10 mouse cellular contexts compared by ENCODE assay signal in the genomic region with DNA sequence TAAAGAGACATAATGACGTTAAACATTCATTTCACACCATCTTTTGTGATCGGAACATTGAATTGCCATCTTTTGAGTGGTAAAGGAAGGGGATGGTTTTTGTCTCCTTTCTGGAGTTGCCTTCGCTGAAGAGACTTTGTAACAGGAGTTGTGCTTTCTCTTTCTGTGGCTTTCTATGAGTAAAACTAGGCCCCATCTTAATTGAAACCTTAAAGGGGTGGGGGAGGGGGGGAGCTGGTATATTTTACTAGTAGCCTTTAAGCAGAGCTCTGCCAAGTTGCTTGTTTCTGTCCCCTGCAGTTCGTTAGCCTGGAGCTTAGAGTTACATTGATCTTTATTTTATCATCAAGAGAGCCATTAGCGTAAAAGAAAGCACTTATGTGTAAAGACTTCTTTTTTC. TPM values are rescaled to one million over a fixed set of nuclear protein-coding genes. Genes with fewer than 3 reads are reported as not detected.
DNase-seq lines count a peak whose midpoint lies in the region; ATAC-seq lines count a peak whose summit lies in the region.
"Had no signal": no experiment of that assay in that cellular context is flagged by ENCODE, and none has a peak within 500 bp of the region (broad histone marks: within the 10 kb centered on the region; RNA-seq: fewer than 3 reads in every experiment).

No protein-coding gene starts in this region.

- 34% methylated on average over 5 of the region's 5 CpGs for WGBS in heart, embryonic 16.5 days
- 25% methylated on average over 5 of the region's 5 CpGs for WGBS in hindbrain, embryonic 15.5 days
- WGBS in midbrain, embryonic 14.5 days, result 22% methylated on average over 5 of the region's 5 CpGs

- no peak for ATAC-seq in heart, embryonic 16.5 days (replicated peaks; ENCODE audit: extremely low read depth, insufficient read depth, low FRiP score)
- no peak for ATAC-seq in hindbrain, embryonic 15.5 days (ENCODE audit: low FRiP score, low read depth)
- ATAC-seq in midbrain, embryonic 14.5 days (ENCODE audit: low FRiP score, low TSS enrichment), result no peak
- no peak for ATAC-seq in inflammation-experienced regulatory T-cells, adult 6 months
- ATAC-seq: Patski had no signal

- H3K27me3 ChIP-seq in heart, embryonic 16.5 days (ENCODE audit: control insufficient read depth, insufficient read depth, low read length), result no peaks in the 10 kb centered on the region
- no peaks in the 10 kb centered on the region for H3K27me3 ChIP-seq in hindbrain, embryonic 15.5 days
- no peaks in the 10 kb centered on the region for H3K27me3 ChIP-seq in midbrain, embryonic 14.5 days (ENCODE audit: control insufficient read depth, insufficient read depth, low read length)
- H3K27me3 ChIP-seq: Patski had no signal

- peaks cover 29% of the 10 kb centered on the region for H3K4me1 ChIP-seq in heart, embryonic 16.5 days (ENCODE audit: control insufficient read depth, insufficient read depth, low read length)
- H3K4me1 ChIP-seq in hindbrain, embryonic 15.5 days (replicated peaks), result peaks cover 32% of the 10 kb centered on the region
- peaks cover 21% of the 10 kb centered on the region for H3K4me1 ChIP-seq in midbrain, embryonic 14.5 days (ENCODE audit: control insufficient read depth, insufficient read depth, low read length)

- no peaks in the 10 kb centered on the region for H3K9me3 ChIP-seq in heart, embryonic 16.5 days (replicated peaks; ENCODE audit: control insufficient read depth, low read length)
- no peaks in the 10 kb centered on the region for H3K9me3 ChIP-seq in hindbrain, embryonic 15.5 days
- no peaks in the 10 kb centered on the region for H3K9me3 ChIP-seq in midbrain, embryonic 14.5 days (ENCODE audit: control insufficient read depth, low read length)

- peak overlapping the region; percentile 38; the same call in 1 of the 2 replicates for H3K9ac ChIP-seq in heart, embryonic 16.5 days (ENCODE audit: low read length)
- no peak overlapping the region for H3K9ac ChIP-seq in hindbrain, embryonic 15.5 days
- no peak overlapping the region for H3K9ac ChIP-seq in midbrain, embryonic 14.5 days (replicated peaks; ENCODE audit: low read length)

- peak overlapping the region; percentile 34 for H3K4me3 ChIP-seq in heart, embryonic 16.5 days (ENCODE audit: low read length)
- H3K4me3 ChIP-seq in hindbrain, embryonic 15.5 days, result peak overlapping the region; percentile 93; the same call in 1 of the 2 replicates
- H3K4me3 ChIP-seq in midbrain, embryonic 14.5 days (replicated peaks; ENCODE audit: low read depth, low read length), result peak overlapping the region; percentile 75

- peak overlapping the region; percentile 27; the same call in 1 of the 2 replicates for H3K27ac ChIP-seq in heart, embryonic 16.5 days (ENCODE audit: low read length)
- H3K27ac ChIP-seq in hindbrain, embryonic 15.5 days (replicated peaks), result no peak overlapping the region
- no peak overlapping the region for H3K27ac ChIP-seq in midbrain, embryonic 14.5 days (replicated peaks; ENCODE audit: low read depth, low read length)

- H3K36me3 ChIP-seq in heart, embryonic 16.5 days (ENCODE audit: control insufficient read depth, insufficient read depth), result no peaks in the 10 kb centered on the region
- H3K36me3 ChIP-seq in hindbrain, embryonic 15.5 days, result no peaks in the 10 kb centered on the region
- H3K36me3 ChIP-seq in midbrain, embryonic 14.5 days (ENCODE audit: control insufficient read depth, insufficient read depth, low read length), result no peaks in the 10 kb centered on the region

- peak overlapping the region; percentile 93 for H3K4me2 ChIP-seq in heart, embryonic 16.5 days (ENCODE audit: low read depth, low read length)
- peak overlapping the region; percentile 81 for H3K4me2 ChIP-seq in hindbrain, embryonic 15.5 days
- peak overlapping the region; percentile 70 for H3K4me2 ChIP-seq in midbrain, embryonic 14.5 days (ENCODE audit: low read length)

- DNase-seq in heart, postnatal 4 days, result no peak
- peak; percentile 78 for DNase-seq in NIH3T3 (ENCODE audit: low read depth)
- no peak for DNase-seq in midbrain, embryonic 14.5 days
- DNase-seq in kidney, postnatal 14 days, result no peak
- no peak for DNase-seq in layer of hippocampus, postnatal 14 days (ENCODE audit: low spot score in 2 of 2)
- DNase-seq: thymus, postnatal 14 days had no signal

RNA-seq across cellular contexts. Expression of gene Eml4, which starts 2.3 kb away (rescaled TPM):
- polyA plus RNA-seq in heart, embryonic 16.5 days (2015; fragmentation: Nextera tagmentation; extraction: Ambion mirVana), result 12.4 and 12.7 TPM in 2 replicates
- 10 to 100 TPM; 17.5 to 18.1 TPM for total RNA-seq in heart, postnatal 4 days (2021)
- 31.0 and 32.6 TPM in 2 replicates for polyA plus RNA-seq in hindbrain, embryonic 15.5 days (2015; fragmentation: Nextera tagmentation; extraction: Ambion mirVana)
- 24.9 and 38.9 TPM in 2 replicates for polyA plus RNA-seq in midbrain, embryonic 14.5 days (2014; fragmentation: Nextera tagmentation; extraction: Ambion mirVana)
- 10 to 100 TPM; 13.1 to 20.9 (median 19.4) TPM for polyA plus RNA-seq in inflammation-experienced regulatory T-cells, adult 6 months (2017; shearing (Covaris generic))
- total RNA-seq in layer of hippocampus, postnatal 14 days (2021), result 10 to 100 TPM; 28.7 to 29.4 TPM

Comparison
In these comparisons a context has a peak if more than half of its experiments do, and no peak if none do; other contexts are left out.
1. H3K4me3 ChIP-seq: peak in every context shown above with its lines; median percentile 93 in hindbrain, embryonic 15.5 days; 75 in midbrain, embryonic 14.5 days; 34 in heart, embryonic 16.5 days.